ENCODE assay signal across 19 mouse cellular contexts in the genomic region with DNA sequence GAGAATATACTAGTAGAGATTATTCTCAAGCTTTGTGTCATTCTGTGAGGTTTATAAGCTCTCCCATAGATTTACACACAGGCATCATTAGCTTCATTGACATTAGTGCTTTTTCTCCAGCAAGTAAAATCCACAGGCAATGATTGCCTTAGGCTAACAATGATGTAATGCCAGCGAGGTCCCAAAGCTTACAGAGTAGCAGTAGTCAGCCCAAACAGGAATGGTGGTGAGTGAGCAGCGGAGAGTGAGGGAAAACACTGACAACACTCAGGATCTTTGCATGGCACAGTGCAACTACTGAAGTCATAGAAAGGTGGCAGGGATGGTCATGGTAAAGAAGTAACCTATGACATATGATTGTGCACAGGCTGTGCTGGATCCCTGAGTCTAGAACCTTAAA.
DNase-seq lines count a peak whose midpoint lies in the region; ATAC-seq and TF ChIP-seq lines count a peak whose summit lies in the region.
"Had no signal": no experiment of that assay in that cellular context is flagged by ENCODE, and none has a peak within 500 bp of the region (broad histone marks: within the 10 kb centered on the region; RNA-seq: fewer than 3 reads in every experiment).

No protein-coding gene starts in this region.

- no peak overlapping the region for H3K4me2 ChIP-seq in forebrain, embryonic 13.5 days
- H3K4me2 ChIP-seq in forebrain, embryonic 15.5 days (replicated peaks) = no peak overlapping the region
- no peak overlapping the region for H3K4me2 ChIP-seq in midbrain, embryonic 14.5 days (ENCODE audit: low read length)
- H3K4me2 ChIP-seq in midbrain, embryonic 15.5 days = no peak overlapping the region
- H3K4me2 ChIP-seq: embryonic facial prominence, embryonic 12.5 days; forebrain, embryonic 12.5 days had no signal

- no peak for TF ChIP-seq CTCF in brain, embryonic 14.5 days (IDR thresholded peaks at IDR 0.05; ENCODE audit: borderline replicate concordance, extremely low read depth, insufficient read depth, insufficient read length)

- no peak overlapping the region for H3K4me3 ChIP-seq in forebrain, embryonic 13.5 days
- no peak overlapping the region for H3K4me3 ChIP-seq in forebrain, embryonic 15.5 days
- H3K4me3 ChIP-seq in megakaryocyte, embryonic 14.5 days (replicated peaks) = peak overlapping the region; percentile 10
- H3K4me3 ChIP-seq in midbrain, embryonic 14.5 days (replicated peaks; ENCODE audit: low read depth, low read length) = no peak overlapping the region
- no peak overlapping the region for H3K4me3 ChIP-seq in midbrain, embryonic 15.5 days
- H3K4me3 ChIP-seq: embryonic facial prominence, embryonic 10.5 days; embryonic facial prominence, embryonic 12.5 days; forebrain, embryonic 12.5 days had no signal

- peak; percentile 37 for DNase-seq in midbrain, embryonic 14.5 days
- DNase-seq in brain, embryonic 14.5 days (ENCODE audit: low read depth) = peak; percentile 45
- DNase-seq in liver = no peak
- DNase-seq: adrenal gland, adult 2 months; adrenal gland, postnatal 10 days; adrenal gland, postnatal 25 days; cerebellum, adult 11-12 months; cerebellum, adult 2 months; cerebellum, adult 9-10 months; cerebellum, postnatal 10 days; cerebellum, postnatal 25 days had no signal

- 0 out of 2 replicates have a peak, but pooled peaks have one; percentile 27 for ATAC-seq in forebrain, embryonic 13.5 days
- no peak for ATAC-seq in forebrain, embryonic 15.5 days (replicated peaks)
- ATAC-seq in megakaryocyte, adult 5-6 weeks (ENCODE audit: poor library complexity, severe bottlenecking) = no peak
- no peak for ATAC-seq in midbrain, embryonic 14.5 days (ENCODE audit: low FRiP score, low TSS enrichment)
- no peak for ATAC-seq in midbrain, embryonic 15.5 days (replicated peaks)

- H3K9me3 ChIP-seq in forebrain, embryonic 13.5 days (replicated peaks) = no peaks in the 10 kb centered on the region
- H3K9me3 ChIP-seq in forebrain, embryonic 15.5 days = no peaks in the 10 kb centered on the region
- no peaks in the 10 kb centered on the region for H3K9me3 ChIP-seq in megakaryocyte, embryonic 14.5 days
- no peaks in the 10 kb centered on the region for H3K9me3 ChIP-seq in midbrain, embryonic 14.5 days (ENCODE audit: control insufficient read depth, low read length)
- no peaks in the 10 kb centered on the region for H3K9me3 ChIP-seq in midbrain, embryonic 15.5 days
- H3K9me3 ChIP-seq: embryonic facial prominence, embryonic 10.5 days; embryonic facial prominence, embryonic 12.5 days; forebrain, embryonic 12.5 days had no signal

- H3K27ac ChIP-seq in forebrain, embryonic 13.5 days = no peak overlapping the region
- no peak overlapping the region for H3K27ac ChIP-seq in forebrain, embryonic 15.5 days (replicated peaks)
- no peak overlapping the region for H3K27ac ChIP-seq in midbrain, embryonic 14.5 days (replicated peaks; ENCODE audit: low read depth, low read length)
- no peak overlapping the region for H3K27ac ChIP-seq in midbrain, embryonic 15.5 days
- H3K27ac ChIP-seq: embryonic facial prominence, embryonic 10.5 days; embryonic facial prominence, embryonic 12.5 days; forebrain, embryonic 12.5 days had no signal

- H3K36me3 ChIP-seq in forebrain, embryonic 13.5 days (ENCODE audit: poor library complexity, severe bottlenecking) = no peaks in the 10 kb centered on the region
- no peaks in the 10 kb centered on the region for H3K36me3 ChIP-seq in forebrain, embryonic 15.5 days
- H3K36me3 ChIP-seq in megakaryocyte, embryonic 14.5 days (replicated peaks; ENCODE audit: low read length) = no peaks in the 10 kb centered on the region
- no peaks in the 10 kb centered on the region for H3K36me3 ChIP-seq in midbrain, embryonic 14.5 days (ENCODE audit: control insufficient read depth, insufficient read depth, low read length)
- no peaks in the 10 kb centered on the region for H3K36me3 ChIP-seq in midbrain, embryonic 15.5 days (replicated peaks)
- H3K36me3 ChIP-seq: embryonic facial prominence, embryonic 10.5 days; embryonic facial prominence, embryonic 12.5 days; forebrain, embryonic 12.5 days had no signal

- 54% methylated on average over 2 of the region's 2 CpGs for WGBS in forebrain, embryonic 13.5 days
- 43% methylated on average over 2 of the region's 2 CpGs for WGBS in forebrain, embryonic 15.5 days
- WGBS in midbrain, embryonic 14.5 days = 73% methylated on average over 2 of the region's 2 CpGs
- 63% methylated on average over 2 of the region's 2 CpGs for WGBS in midbrain, embryonic 15.5 days

- no peak overlapping the region for H3K9ac ChIP-seq in forebrain, embryonic 13.5 days
- no peak overlapping the region for H3K9ac ChIP-seq in forebrain, embryonic 15.5 days (replicated peaks)
- H3K9ac ChIP-seq in midbrain, embryonic 14.5 days (replicated peaks; ENCODE audit: low read length) = no peak overlapping the region
- no peak overlapping the region for H3K9ac ChIP-seq in midbrain, embryonic 15.5 days
- H3K9ac ChIP-seq: embryonic facial prominence, embryonic 12.5 days; forebrain, embryonic 12.5 days had no signal

- H3K4me1 ChIP-seq in forebrain, embryonic 13.5 days = 0 out of 2 replicates have a peak, but pooled peaks cover 3% of the 10 kb centered on the region
- H3K4me1 ChIP-seq in forebrain, embryonic 15.5 days = 0 out of 2 replicates have a peak, but pooled peaks cover 5% of the 10 kb centered on the region
- H3K4me1 ChIP-seq in megakaryocyte, embryonic 14.5 days = no peaks in the 10 kb centered on the region
- H3K4me1 ChIP-seq in midbrain, embryonic 14.5 days (ENCODE audit: control insufficient read depth, insufficient read depth, low read length) = peaks cover 4% of the 10 kb centered on the region; the same call in 1 of the 2 replicates
- H3K4me1 ChIP-seq in midbrain, embryonic 15.5 days = no peaks in the 10 kb centered on the region
- H3K4me1 ChIP-seq: embryonic facial prominence, embryonic 10.5 days; embryonic facial prominence, embryonic 12.5 days had no signal

- H3K27me3 ChIP-seq in forebrain, embryonic 13.5 days = no peaks in the 10 kb centered on the region
- no peaks in the 10 kb centered on the region for H3K27me3 ChIP-seq in forebrain, embryonic 15.5 days
- no peaks in the 10 kb centered on the region for H3K27me3 ChIP-seq in megakaryocyte, embryonic 14.5 days (replicated peaks)
- H3K27me3 ChIP-seq in midbrain, embryonic 14.5 days (ENCODE audit: control insufficient read depth, insufficient read depth, low read length) = no peaks in the 10 kb centered on the region
- no peaks in the 10 kb centered on the region for H3K27me3 ChIP-seq in midbrain, embryonic 15.5 days (replicated peaks)
- H3K27me3 ChIP-seq: embryonic facial prominence, embryonic 12.5 days; forebrain, embryonic 12.5 days had no signal

- TF ChIP-seq POLR2A in brain, embryonic 14.5 days (IDR thresholded peaks at IDR 0.05; ENCODE audit: borderline replicate concordance, extremely low read depth, insufficient read depth, insufficient read length, poor library complexity, severe bottlenecking) = no peak
